Mouse (Mus musculus) cortical plate, adult 2 months (tissue): ENCODE data around the gene Tmem116. TPM values are rescaled to one million over a fixed set of nuclear protein-coding genes. Genes with fewer than 3 reads are reported as not detected.

Experiments used
- H3K27ac ChIP-seq: fragments of 200-500 bp; 2 replicates; pipeline ENCODE4 v1.5.1; 2012; ENCODE audit warnings: low read length, control low read depth, inconsistent platforms; ENCODE audit not compliant: insufficient read depth
- H3K4me1 ChIP-seq: fragments of 200-500 bp; 2 replicates; pipeline ENCODE4 v1.6.1; 2011; ENCODE audit warnings: low read length; ENCODE audit not compliant: control insufficient read depth, insufficient read depth
- H3K4me3 ChIP-seq: fragments of 200-500 bp; 2 replicates; pipeline ENCODE4 v1.5.1; 2011; ENCODE audit warnings: mild to moderate bottlenecking, low read length, control low read depth; ENCODE audit not compliant: insufficient read depth
- CTCF ChIP-seq: fragments of 200-500 bp; IDR thresholded peaks from 2 replicates; pipeline ENCODE4 v1.5.1; 2011; ENCODE audit warnings: mild to moderate bottlenecking, control low read depth, low read length; ENCODE audit not compliant: insufficient read depth; ENCODE audit errors: extremely low read depth
- POLR2A ChIP-seq: fragments of 200-500 bp; IDR thresholded peaks from 2 replicates; pipeline ENCODE4 v1.6.1; 2011; ENCODE audit warnings: mild to moderate bottlenecking, low read length, control low read depth; ENCODE audit not compliant: insufficient read depth; ENCODE audit errors: extremely low read depth
- polyA plus RNA-seq: library from polyadenylated mRNA; depleted of rRNA; stranded (reverse); fragments of >200 nt; gene quantifications from 2 replicates; pipeline ENCODE4 v1.2.3, GENCODE M21; 2012; rRNA removed

The Tmem116 gene
- polyA plus RNA-seq, 1 experiment = 10.7 TPM

DNA sequence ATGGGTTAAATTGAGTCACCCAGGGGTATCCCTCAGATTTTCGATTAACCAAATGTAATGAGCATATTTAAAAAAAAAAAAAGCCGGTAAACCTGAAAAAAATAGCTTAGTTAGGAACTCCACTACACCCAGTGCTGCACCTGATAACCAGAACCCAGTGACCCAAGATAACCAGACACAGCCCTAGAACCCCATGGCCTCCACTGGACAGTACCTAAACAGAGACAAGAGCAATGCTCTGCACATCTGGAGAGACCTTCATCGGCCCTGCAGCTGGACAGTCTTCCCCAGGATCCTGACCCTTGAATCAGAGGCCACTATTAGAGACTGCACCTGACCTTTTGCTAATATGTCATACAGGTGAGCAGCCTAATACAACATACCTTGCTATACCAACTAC lies 95.4 kb downstream of the Tmem116 start:
- Histone ChIP-seq H3K4me1 (peaks cover 4% of the 10 kb centered on the region; the same call in 1 of the 2 replicates), H3K4me3 (no peak overlapping the region), H3K27ac (no peak overlapping the region)
- no peak for TF ChIP-seq POLR2A
- no peak for TF ChIP-seq CTCF

DNA sequence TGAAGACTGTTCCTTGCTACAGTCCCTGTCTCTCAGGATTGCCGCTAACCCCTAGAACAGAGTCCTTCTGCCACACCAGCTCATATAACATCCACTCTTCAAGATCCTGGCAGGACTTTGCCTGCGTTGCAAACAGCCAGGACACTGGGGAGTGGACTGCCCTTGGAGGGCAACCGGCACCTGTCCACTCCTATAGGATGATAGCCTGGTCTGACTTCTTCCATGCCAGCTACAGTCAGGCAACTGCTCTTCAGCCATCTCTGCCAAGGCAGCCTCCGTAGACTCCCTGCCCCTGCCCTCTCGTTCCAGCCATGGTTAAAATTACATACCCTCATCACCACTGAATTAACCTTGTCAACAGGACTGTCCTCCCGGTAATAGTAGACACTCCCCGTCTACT lies 97.5 kb downstream of the Tmem116 start:
- Histone ChIP-seq H3K4me1 (peaks cover 2% of the 10 kb centered on the region; the same call in 1 of the 2 replicates), H3K4me3 (no peak overlapping the region), H3K27ac (no peak overlapping the region)
- TF ChIP-seq POLR2A (no peak), CTCF (no peak)

DNA sequence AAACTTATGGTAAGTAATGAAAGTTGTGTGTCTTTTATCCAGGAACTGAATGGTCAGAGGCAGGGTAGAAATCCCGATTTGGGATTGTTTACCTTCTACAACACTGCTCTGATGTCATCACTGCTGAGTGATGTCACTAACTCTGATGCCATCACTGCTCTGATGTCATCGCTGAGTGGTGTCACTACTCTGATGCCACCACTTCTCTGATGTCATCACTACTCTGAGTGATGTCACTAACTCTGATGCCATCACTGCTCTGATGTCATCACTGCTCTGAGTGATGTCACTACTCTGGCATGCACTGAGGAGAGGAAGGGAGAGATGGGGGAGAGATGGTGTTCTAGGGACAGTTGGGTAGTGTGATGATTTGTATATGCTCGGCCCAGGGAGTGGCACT lies 110.7 kb downstream of the Tmem116 start:
- no peak for TF ChIP-seq POLR2A
- no peak for TF ChIP-seq CTCF
- H3K4me1 ChIP-seq = no peaks in the 10 kb centered on the region
- H3K27ac ChIP-seq = no peak overlapping the region
- no peak overlapping the region for H3K4me3 ChIP-seq

DNA sequence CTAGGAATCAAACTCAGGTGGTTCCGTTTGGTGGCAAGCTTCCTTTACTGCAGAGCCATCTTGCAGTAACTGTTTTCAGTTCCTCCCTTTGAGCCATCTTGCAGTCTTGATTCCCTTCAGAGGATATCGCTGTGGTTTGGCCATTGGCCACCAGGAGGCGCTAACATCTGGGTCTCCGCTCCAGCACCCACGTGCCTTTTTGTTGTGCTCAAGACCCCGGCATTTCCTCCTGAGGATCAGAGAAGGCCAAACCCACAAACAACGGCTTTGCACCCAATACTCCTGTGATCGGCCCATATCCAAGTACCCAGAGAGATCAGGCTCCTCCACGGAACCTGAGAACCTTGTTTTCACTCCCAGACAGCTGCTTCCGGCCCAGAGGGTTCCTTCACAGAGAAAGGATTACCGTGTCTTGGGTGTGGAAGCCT lies 112.8 kb downstream of the Tmem116 start:
- H3K27ac ChIP-seq = no peak overlapping the region
- H3K4me1 ChIP-seq = no peaks in the 10 kb centered on the region
- no peak overlapping the region for H3K4me3 ChIP-seq
- TF ChIP-seq CTCF (peak; percentile 76), POLR2A (no peak)

DNA sequence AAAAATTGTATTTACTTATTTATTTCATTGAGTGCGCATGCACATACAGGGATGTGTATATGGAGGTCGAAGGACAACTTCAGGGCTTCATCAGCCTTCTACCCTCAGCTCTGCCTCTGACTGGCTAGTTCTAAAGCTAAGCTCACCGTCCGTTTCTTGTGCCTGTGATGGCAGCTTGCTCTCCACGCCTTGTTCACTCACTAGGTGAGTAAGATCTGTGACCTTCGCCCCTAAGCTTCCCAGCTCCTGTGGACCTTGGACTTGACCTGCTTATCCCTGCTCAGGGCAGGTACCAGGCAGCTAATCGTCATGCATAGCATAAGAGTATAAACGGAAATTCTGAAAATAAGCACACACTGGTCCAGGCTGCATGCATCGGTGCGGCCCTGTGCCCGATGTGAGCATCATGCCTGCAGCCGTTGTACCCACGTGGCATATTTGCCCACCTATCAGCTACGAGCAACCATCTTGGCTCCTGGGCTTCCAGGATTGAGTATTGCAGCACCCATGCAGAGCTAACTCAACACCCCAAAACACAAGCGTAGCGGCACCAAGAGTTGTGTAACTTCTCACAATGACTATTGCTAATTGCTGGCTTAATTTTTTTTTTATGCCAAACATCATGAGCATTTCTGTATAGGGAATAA lies 114.5 kb downstream of the Tmem116 start:
- TF ChIP-seq CTCF (no peak), POLR2A (no peak)
- H3K27ac ChIP-seq = no peak overlapping the region
- no peaks in the 10 kb centered on the region for H3K4me1 ChIP-seq
- H3K4me3 ChIP-seq = no peak overlapping the region

DNA sequence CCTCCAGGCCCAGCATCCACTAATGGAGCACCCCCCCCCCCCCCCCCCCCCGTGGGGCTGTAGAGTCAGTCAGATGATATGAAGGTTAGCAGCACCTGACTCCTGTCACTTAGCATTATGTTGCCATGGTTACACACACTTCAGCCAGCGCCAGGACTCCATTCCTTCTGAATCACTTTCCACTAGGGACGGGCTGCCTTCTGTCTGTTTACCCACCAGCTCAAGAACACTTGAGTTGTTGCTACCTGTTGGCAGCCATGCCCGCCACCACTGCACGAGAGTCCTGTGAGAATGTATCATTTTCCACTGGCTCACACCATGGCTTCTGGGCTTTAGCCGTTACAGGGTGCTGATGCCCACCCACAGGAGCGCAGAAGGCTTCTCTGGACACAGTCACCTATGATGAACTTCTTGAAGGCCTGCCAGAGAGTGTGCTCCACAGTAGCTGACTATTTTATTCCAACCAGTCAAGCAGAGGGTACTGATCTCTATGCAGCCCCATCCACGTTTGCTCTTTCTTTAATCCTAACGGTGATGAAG lies 118.3 kb downstream of the Tmem116 start:
- Histone ChIP-seq H3K27ac (no peak overlapping the region), H3K4me3 (no peak overlapping the region), H3K4me1 (no peaks in the 10 kb centered on the region)
- no peak for TF ChIP-seq POLR2A
- TF ChIP-seq CTCF = no peak

DNA sequence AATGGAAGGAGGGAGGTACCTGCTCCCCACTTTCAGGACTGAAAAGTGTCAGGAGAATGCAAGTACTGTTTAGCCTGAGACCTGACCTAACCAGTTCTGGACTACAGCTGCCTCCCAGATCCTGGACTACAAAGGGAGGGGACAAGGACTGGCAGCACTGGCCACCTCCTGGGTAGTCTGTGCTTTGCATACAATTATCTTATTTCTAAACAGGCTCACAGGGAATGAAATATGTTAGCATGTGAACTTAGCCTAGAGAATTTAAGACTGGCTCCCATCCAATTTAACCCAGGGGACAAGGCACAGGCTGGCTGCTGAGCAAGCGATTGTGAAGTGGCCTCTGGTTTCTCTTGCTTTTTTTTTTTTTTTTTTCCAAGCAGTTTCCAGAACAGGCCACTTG lies 119.1 kb downstream of the Tmem116 start:
- Histone ChIP-seq H3K4me1 (no peaks in the 10 kb centered on the region), H3K27ac (no peak overlapping the region), H3K4me3 (no peak overlapping the region)
- TF ChIP-seq CTCF = no peak
- TF ChIP-seq POLR2A = no peak

Other genes with a start within 250 kb of the Tmem116 start
- gene Rpl6, start 247.4 kb upstream of the Tmem116 start, polyA plus RNA-seq = 394 and 406 TPM in 2 replicates
- gene Hectd4, start 231.7 kb upstream of the Tmem116 start, polyA plus RNA-seq = 77.7 and 79.8 TPM in 2 replicates
- 124 and 134 TPM in 2 replicates for gene Trafd1, start 66.3 kb upstream of the Tmem116 start, polyA plus RNA-seq
- gene Naa25, start 54.0 kb upstream of the Tmem116 start, polyA plus RNA-seq = 21.6 TPM in 2 replicates
- gene Erp29, start 613 bp downstream of the Tmem116 start, polyA plus RNA-seq = 92.1 and 101 TPM in 2 replicates
- not detected in 2 replicates for gene Adam1b, start 51.5 kb downstream of the Tmem116 start, polyA plus RNA-seq
- 17.3 and 18.9 TPM in 2 replicates for gene Adam1a, start 93.6 kb downstream of the Tmem116 start, polyA plus RNA-seq
- 0.40 TPM in 1 of 2 replicates, not detected in the other for gene Gm42878, start 93.6 kb downstream of the Tmem116 start, polyA plus RNA-seq
- 94.9 and 100 TPM in 2 replicates for gene Mapkapk5, start 94.0 kb downstream of the Tmem116 start, polyA plus RNA-seq
- 198 TPM in 2 replicates for gene Aldh2, start 141.9 kb downstream of the Tmem116 start, polyA plus RNA-seq
- 4.5 and 5.1 TPM in 2 replicates for gene Acad12, start 167.0 kb downstream of the Tmem116 start, polyA plus RNA-seq
- 4.6 and 5.0 TPM in 2 replicates for gene Acad10, start 208.6 kb downstream of the Tmem116 start, polyA plus RNA-seq
- gene Brap, start 208.7 kb downstream of the Tmem116 start, polyA plus RNA-seq = 51.8 and 57.5 TPM in 2 replicates